Mouse (Mus musculus) liver, postnatal 0 days (tissue): ENCODE measurements around the gene Bmpr1a. TPM values are rescaled to one million over a fixed set of nuclear protein-coding genes. Genes with fewer than 3 reads are reported as not detected.
A peak's percentile ranks its signal among the peaks of the same experiment; 100 is the strongest.

Experiments
- ATAC-seq: fragments of 200-750 bp; cut with Nextera tagmentation; 2 replicates; pipeline ENCODE4 v1.8.0; 2017; ENCODE audit warnings: mild to moderate bottlenecking, moderate library complexity
- DNase-seq: peaks from one replicate; pipeline ENCODE4 v3.0.0-alpha.2; 2016
- H3K27ac ChIP-seq: fragments of 300-500 bp; sonication (generic); 2 replicates; pipeline ENCODE4 v1.5.1; 2014; ENCODE audit warnings: antibody characterized with exemption, moderate library complexity, mild to moderate bottlenecking, low read depth
- H3K27me3 ChIP-seq: fragments of 300-500 bp; sonication (generic); 2 replicates; pipeline ENCODE4 v1.6.1; 2014; ENCODE audit warnings: low read length, control low read depth, mixed read lengths; ENCODE audit not compliant: insufficient read depth
- H3K36me3 ChIP-seq: fragments of 300-500 bp; sonication (generic); replicated peaks from 2 replicates; pipeline ENCODE4 v1.6.1; 2014; ENCODE audit warnings: mild to moderate bottlenecking, control low read depth, low read length, moderate library complexity, mixed read lengths; ENCODE audit not compliant: insufficient read depth
- H3K4me1 ChIP-seq: fragments of 300-500 bp; sonication (generic); 2 replicates; pipeline ENCODE4 v1.6.1; 2014; ENCODE audit warnings: antibody characterized with exemption, mild to moderate bottlenecking, control low read depth; ENCODE audit not compliant: insufficient read depth
- H3K4me2 ChIP-seq: fragments of 300-500 bp; sonication (generic); 2 replicates; pipeline ENCODE4 v1.6.1; 2014; ENCODE audit warnings: low read depth, mild to moderate bottlenecking, low read length, moderate library complexity, mixed read lengths
- H3K4me3 ChIP-seq: fragments of 300-500 bp; sonication (generic); 2 replicates; pipeline ENCODE4 v1.5.1; 2014; ENCODE audit warnings: low read depth, low read length
- H3K9ac ChIP-seq: fragments of 300-500 bp; sonication (generic); replicated peaks from 2 replicates; pipeline ENCODE4 v1.6.1; 2014; ENCODE audit warnings: mild to moderate bottlenecking, moderate library complexity
- H3K9me3 ChIP-seq: fragments of 300-500 bp; sonication (generic); 2 replicates; pipeline ENCODE4 v1.6.1; 2016; ENCODE audit warnings: mild to moderate bottlenecking, control low read depth, low read length, mixed read lengths
- CTCF ChIP-seq: sonication (generic); IDR thresholded peaks from 2 replicates; pipeline ENCODE4 v1.5.1; 2016; ENCODE audit warnings: antibody characterized with exemption, low read depth
- EP300 ChIP-seq: IDR thresholded peaks from 2 replicates; pipeline ENCODE4 v1.6.1; 2016; ENCODE audit warnings: antibody characterized with exemption, low read depth, mild to moderate bottlenecking
- WGBS: fragments of 180-500 bp; shearing (Covaris S2); extraction: QIAGEN DNeasy Blood & Tissue Kit; methylation state at CpG from one replicate; pipeline ENCODE4 v1.1.7; 2014; ENCODE audit not compliant: insufficient replicate concordance; 5-methylcytosine and 5-hydroxymethylcytosine counted together
- polyA plus RNA-seq: library from polyadenylated mRNA; unstranded; fragments of >200 nt; fragmentation: Nextera tagmentation; extraction: Ambion mirVana; gene quantifications from 2 replicates; pipeline ENCODE4 v1.2.1, GENCODE M21; 2015

Bmpr1a gene
- polyA plus RNA-seq, 1 experiment from 2014 or later, result 5.0 TPM

DNA sequence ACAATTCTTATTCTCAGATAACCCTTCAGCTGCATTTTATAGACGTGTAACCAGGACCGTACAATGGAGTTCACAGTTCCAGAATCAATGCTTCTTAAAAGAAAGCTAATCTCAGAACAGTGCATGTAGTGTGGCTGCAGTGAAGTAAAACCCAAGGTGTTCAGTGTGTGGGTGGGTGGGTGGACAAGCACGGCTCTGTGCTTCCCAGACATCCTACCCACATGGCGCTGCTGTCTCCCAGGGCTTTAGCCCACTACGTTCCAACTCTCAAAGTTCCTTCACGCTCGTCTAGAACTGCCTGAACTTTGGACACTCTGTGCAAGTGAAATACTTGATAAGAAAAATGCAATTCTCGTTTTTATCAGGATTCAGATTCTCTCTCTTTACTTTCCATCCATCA is 19.6 kb upstream of the Bmpr1a start, which contains the start of gene 9230112D13Rik:
TSS of gene 9230112D13Rik (minus strand) at position 101 of the 400 bp plus-strand sequence.
- 62% methylated on average over 8 of the region's 8 CpGs for WGBS
- no peak within 1 kb of the TSS for H3K4me3 ChIP-seq
- no peaks in the 10 kb centered on the region for H3K36me3 ChIP-seq
- ATAC-seq (no peak), DNase-seq (no peak)
- no peak within 1 kb of the TSS for H3K9ac ChIP-seq
- no peak for TF ChIP-seq EP300
- TF ChIP-seq CTCF, result no peak
- no peak within 1 kb of the TSS for H3K27ac ChIP-seq
- H3K27me3 ChIP-seq, result no peaks in the 10 kb centered on the region
- no peaks in the 10 kb centered on the region for H3K4me1 ChIP-seq
- no peaks in the 10 kb centered on the region for H3K9me3 ChIP-seq
- H3K4me2 ChIP-seq, result no peak within 1 kb of the TSS

- H3K9ac ChIP-seq, result no peak overlapping the region
- H3K9me3 ChIP-seq, result no peaks in the 10 kb centered on the region
- H3K4me3 ChIP-seq, result no peak overlapping the region
- H3K4me2 ChIP-seq, result no peak overlapping the region
- no peaks in the 10 kb centered on the region for H3K4me1 ChIP-seq
- ATAC-seq, result no peak
- WGBS, result 51% methylated on average over 8 of the region's 8 CpGs
- H3K36me3 ChIP-seq, result no peaks in the 10 kb centered on the region
- no peak for DNase-seq
- no peak for TF ChIP-seq EP300
- no peak for TF ChIP-seq CTCF
- H3K27ac ChIP-seq, result no peak overlapping the region
- 0 out of 2 replicates have a peak, but pooled peaks cover 3% of the 10 kb centered on the region for H3K27me3 ChIP-seq
Measured at GRCm38 (mm10) chr14:34517959-34518544, 14.9 kb upstream of the Bmpr1a start.

DNA sequence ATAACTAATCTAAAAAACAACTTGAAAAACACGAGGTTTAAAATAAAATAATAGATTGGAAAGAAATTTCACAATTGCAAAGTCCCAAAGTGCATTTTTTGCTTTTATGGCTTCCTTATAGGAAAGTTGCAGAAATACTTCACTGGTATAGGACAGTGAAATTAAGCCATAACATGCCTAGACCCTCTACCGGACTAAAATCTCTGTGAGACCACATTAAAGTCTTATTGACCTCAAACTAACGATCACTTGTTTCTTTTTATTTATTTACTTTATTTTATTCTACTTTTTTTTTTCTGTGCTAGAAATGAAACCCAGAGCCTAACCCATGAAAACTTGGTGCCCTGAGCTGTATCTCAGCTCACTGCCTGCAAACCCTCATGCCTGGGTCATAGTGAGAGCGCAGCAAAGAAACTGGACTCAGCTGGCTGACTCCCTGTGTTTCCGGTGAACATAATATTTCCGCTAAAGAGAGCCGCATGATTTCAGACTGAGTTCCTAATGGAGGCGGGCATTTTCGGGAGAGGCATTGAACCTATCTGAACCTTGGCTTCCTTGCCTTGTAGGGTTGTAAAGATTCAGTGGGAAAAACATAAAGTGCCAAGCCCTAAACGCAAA is 13.9 kb upstream of the Bmpr1a start:
- Histone ChIP-seq H3K36me3 (no peaks in the 10 kb centered on the region), H3K27ac (no peak overlapping the region), H3K9me3 (no peaks in the 10 kb centered on the region), H3K27me3 (0 out of 2 replicates have a peak, but pooled peaks cover 5% of the 10 kb centered on the region), H3K4me3 (no peak overlapping the region), H3K4me1 (no peaks in the 10 kb centered on the region), H3K9ac (no peak overlapping the region), H3K4me2 (no peak overlapping the region)
- WGBS, result 74% methylated on average over 10 of the region's 10 CpGs
- no peak for ATAC-seq
- DNase-seq, result no peak
- TF ChIP-seq EP300 (no peak), CTCF (no peak)

DNA sequence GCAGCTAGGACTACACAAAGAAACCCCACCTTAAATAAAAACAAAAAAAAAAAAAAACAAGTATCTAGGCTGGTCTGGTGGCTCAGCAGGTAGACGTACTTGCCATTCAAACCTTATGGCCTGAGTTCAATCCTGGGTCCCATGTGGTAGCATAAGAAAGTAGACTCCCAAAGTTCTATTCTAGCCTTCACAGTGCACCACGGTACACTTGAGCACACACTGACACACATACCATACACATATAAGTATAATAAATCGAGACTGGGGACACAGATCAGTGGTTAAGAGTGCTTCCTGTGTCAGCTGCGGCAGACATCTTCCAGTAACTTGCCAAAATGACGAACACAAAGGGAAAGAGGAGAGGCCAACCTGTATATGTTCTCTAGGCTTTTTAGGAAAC is 12.7 kb upstream of the Bmpr1a start:
- no peak overlapping the region for H3K27ac ChIP-seq
- TF ChIP-seq CTCF (no peak), EP300 (no peak)
- H3K4me3 ChIP-seq, result no peak overlapping the region
- H3K4me1 ChIP-seq, result no peaks in the 10 kb centered on the region
- no peak overlapping the region for H3K9ac ChIP-seq
- H3K36me3 ChIP-seq, result no peaks in the 10 kb centered on the region
- 0 out of 2 replicates have a peak, but pooled peaks cover 5% of the 10 kb centered on the region for H3K27me3 ChIP-seq
- WGBS, result 46% methylated on average over 5 of the region's 5 CpGs
- no peak overlapping the region for H3K4me2 ChIP-seq
- DNase-seq (no peak), ATAC-seq (no peak)
- no peaks in the 10 kb centered on the region for H3K9me3 ChIP-seq

GRCm38 (mm10) chr14:34514120-34514519 is 11.0 kb upstream of the Bmpr1a start:
- WGBS, result 32% methylated on average over 6 of the region's 6 CpGs
- H3K9ac ChIP-seq, result no peak overlapping the region

DNA sequence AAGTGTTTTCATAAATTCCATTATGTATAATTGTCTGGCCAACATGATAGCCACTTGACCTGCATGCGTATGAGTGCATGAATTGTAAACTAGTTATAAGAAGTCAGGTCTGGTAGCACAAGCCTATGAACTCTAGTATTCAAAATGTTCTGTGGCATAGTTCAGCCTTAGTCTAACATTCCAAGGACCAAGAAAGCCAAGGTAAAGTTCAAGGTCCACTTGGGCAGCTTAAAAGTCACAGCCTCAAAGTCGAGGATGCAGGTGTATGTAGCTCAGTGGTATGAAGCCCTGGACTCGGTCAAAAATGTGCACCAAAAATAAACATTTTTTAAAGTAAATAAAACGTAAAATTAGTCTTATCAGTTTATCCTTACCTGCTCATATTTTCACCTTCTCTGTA is 9.5 kb upstream of the Bmpr1a start:
- H3K9ac ChIP-seq, result no peak overlapping the region
- H3K4me1 ChIP-seq, result no peaks in the 10 kb centered on the region
- no peaks in the 10 kb centered on the region for H3K9me3 ChIP-seq
- WGBS, result 68% methylated on average over 4 of the region's 4 CpGs
- DNase-seq (no peak), ATAC-seq (no peak)
- no peak overlapping the region for H3K4me3 ChIP-seq
- no peak overlapping the region for H3K4me2 ChIP-seq
- H3K36me3 ChIP-seq, result no peaks in the 10 kb centered on the region
- TF ChIP-seq CTCF (no peak), EP300 (no peak)
- no peak overlapping the region for H3K27ac ChIP-seq
- 0 out of 2 replicates have a peak, but pooled peaks cover 5% of the 10 kb centered on the region for H3K27me3 ChIP-seq

More at GRCm38 (mm10) chr14:34514120-34514519, 11.0 kb upstream of the Bmpr1a start:
- Histone ChIP-seq H3K27ac (no peak overlapping the region), H3K36me3 (no peaks in the 10 kb centered on the region), H3K9me3 (no peaks in the 10 kb centered on the region), H3K4me3 (no peak overlapping the region), H3K27me3 (0 out of 2 replicates have a peak, but pooled peaks cover 5% of the 10 kb centered on the region), H3K4me2 (no peak overlapping the region), H3K4me1 (no peaks in the 10 kb centered on the region)
- DNase-seq (no peak), ATAC-seq (peak; percentile 33; the same call in 1 of the 2 replicates)
- TF ChIP-seq EP300 (no peak), CTCF (no peak)
